Mouse (Mus musculus): Measurements from ENCODE around the gene Cnbd2.
"Not testable (repeated sequence)": the region's sequence is repeated elsewhere in the genome, so short reads cannot be mapped to it uniquely, and the experiment has no call there.

The Cnbd2 gene

DNA sequence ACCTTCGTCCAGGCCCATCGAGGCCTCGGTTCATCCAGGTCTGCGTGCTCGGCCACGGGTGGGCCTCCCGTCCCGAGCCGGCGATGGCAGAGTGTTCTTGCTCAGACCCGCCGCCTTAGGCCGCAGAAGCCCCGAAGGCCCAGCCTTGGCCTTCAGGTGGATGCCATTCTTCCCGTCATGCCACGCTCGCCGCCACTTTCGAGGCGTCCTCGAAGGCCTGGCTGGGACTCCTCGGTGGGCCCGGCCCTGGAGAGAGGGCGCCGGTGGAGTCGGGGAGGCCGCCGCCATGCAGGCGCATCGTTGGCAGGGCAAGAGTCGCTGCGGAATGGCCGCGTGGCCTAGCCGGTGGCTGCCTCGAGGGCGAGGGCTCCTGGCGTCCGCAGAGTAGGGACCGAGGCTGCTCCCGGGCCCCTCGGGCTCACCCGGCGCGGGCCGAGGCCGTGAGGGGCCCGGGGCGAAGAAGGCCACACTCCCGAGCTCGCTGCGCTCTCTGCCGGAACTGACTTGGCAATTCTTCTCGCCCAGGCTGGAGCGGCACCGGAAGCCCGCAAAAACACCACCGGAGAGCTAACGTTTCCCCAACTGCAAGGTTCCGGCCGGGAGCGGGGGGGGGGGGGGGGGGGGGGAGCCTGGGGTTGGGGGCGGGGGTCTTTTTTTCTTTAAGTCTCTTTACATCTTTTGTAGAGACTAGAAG lies 80.5 kb downstream of the Cnbd2 start:
- DNase-seq (ENCODE audit: low spot score), result peak; percentile 66

GRCm38 (mm10) chr2:156393155-156393828 lies 81.2 kb downstream of the Cnbd2 start:
- no peak for DNase-seq (ENCODE audit: low spot score)

DNA sequence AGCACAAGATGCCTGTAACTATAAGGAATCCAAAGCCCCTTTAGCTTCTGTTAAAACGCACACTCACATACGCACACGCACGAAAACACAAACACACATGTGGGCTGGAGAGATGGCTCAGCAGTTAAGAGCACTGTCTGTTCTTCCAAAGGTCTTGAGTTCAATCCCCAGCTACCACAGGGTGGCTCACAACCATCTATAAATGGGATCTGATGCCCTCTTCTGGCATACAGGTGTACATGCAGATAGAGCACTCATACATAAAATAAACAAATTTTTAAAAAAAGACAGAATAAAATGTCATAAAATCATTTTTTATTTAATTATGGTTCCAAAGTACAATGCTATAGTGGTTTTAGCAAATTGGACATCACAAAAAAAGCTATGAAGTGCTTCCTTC lies 82.2 kb downstream of the Cnbd2 start:
- no peak for DNase-seq (ENCODE audit: low spot score)

- no peak for DNase-seq (ENCODE audit: low spot score)
Measured at GRCm38 (mm10) chr2:156396096-156396495, 84.0 kb downstream of the Cnbd2 start.

DNA sequence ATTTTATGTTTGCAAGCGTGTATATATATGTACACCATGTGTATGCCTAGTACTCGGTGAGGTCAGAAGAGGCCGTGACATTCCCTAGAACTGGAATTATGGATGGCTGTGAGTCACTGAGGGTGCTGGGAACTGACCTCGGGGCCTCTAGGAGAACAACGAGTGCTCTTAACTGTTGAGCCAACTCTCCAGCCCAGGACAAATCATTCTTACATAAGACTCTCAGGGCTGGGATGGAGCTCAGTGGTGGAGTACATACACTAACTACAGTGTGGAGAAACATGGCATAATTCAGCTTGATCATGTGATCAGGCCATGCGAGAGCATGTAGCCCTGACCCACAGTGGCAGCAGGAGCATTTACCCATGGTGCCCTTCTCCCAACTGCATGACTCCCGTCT lies 85.9 kb downstream of the Cnbd2 start:
- no peak for DNase-seq (ENCODE audit: low spot score)

- no peak for DNase-seq (ENCODE audit: low spot score)
Measured at GRCm38 (mm10) chr2:156399485-156399884, 87.4 kb downstream of the Cnbd2 start.

- peak; percentile 24 for DNase-seq (ENCODE audit: low spot score)
Measured at GRCm38 (mm10) chr2:156401331-156401730, 89.2 kb downstream of the Cnbd2 start.

- no peak for DNase-seq (ENCODE audit: low spot score)
Measured at GRCm38 (mm10) chr2:156402036-156402435, 89.9 kb downstream of the Cnbd2 start.

- no peak for DNase-seq (ENCODE audit: low spot score)
Measured at GRCm38 (mm10) chr2:156406987-156407386, 94.9 kb downstream of the Cnbd2 start.

DNA sequence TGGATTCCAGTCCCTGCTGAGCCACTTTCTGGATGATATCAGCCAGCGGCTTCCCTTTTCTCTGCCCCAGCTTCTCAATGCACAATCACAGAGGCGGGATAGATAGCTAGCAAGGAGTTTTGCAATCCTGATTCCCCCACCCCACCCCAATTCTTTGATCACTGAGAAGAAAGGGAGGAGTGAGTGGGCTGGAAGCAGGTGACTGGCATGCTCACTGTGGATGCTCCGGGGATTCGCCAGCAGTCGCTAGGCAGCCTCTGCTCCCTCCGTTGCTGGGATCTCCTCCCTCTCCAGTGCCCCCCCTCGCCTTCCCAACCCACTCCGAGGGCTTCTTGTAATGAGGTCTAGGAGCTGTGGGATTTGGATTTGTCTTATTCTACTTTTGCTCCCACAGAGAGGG lies 96.1 kb downstream of the Cnbd2 start:
- no peak for DNase-seq (ENCODE audit: low spot score)

DNA sequence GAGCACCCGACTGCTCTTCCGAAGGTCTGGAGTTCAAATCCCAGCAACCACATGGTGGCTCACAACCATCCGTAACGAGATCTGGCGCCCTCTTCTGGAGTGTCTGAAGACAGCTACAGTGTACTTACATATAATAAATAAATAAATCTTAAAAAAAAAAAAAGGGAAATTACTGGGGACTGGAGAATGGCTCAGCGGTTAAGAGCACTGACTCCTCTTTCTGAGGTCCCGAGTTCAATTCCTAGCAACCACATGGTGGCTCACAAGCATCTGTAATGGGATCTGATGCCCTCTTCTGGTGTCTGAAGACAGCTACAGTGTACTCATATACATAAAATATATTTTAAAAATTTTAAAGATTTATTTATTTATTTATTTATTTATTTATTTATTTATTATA lies 99.2 kb downstream of the Cnbd2 start:
- DNase-seq (ENCODE audit: low spot score), result not testable (repeated sequence)

- no peak for DNase-seq (ENCODE audit: low spot score)
Measured at GRCm38 (mm10) chr2:156414996-156415395, 102.9 kb downstream of the Cnbd2 start.

DNA sequence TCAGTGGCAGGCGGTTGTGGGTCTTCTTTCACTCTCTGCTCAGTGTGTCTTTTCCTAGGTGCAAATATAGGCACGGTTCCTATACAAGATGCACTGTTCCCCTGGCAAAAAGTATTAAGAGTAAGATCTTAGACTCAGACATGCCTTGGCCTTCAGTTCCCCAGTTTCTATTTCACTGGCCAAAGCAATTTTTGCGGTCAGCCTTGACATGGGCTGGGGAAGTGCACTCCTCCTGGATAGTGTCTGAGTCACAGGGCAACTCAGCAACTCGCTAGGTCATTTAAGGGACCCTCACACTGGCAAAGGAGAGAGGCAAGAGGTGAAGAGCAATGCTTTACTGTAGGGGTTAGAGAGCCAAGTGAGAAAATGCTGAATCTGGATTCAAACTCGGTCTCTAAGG lies 103.6 kb downstream of the Cnbd2 start:
- DNase-seq (ENCODE audit: low spot score), result no peak

DNA sequence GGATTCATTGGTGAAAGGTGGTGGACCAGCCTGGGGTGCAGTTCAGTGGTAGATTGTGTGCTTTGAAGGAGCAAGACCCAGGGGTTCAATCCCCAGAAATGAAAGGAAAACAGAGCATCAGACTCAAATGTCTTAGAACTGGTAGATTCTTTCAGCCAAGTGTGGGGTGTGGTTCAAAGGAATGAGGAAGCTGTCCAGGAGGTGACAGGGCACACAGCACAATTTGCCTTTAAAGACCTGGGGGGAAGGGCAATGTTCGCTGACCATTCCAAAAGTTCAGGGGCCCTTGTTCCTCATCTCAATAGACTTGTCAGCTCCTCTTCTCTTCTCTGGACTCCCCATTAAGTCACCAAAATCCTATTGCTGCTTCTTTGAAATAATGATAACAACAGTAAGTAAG lies 105.1 kb downstream of the Cnbd2 start:
- DNase-seq (ENCODE audit: low spot score), result no peak

DNA sequence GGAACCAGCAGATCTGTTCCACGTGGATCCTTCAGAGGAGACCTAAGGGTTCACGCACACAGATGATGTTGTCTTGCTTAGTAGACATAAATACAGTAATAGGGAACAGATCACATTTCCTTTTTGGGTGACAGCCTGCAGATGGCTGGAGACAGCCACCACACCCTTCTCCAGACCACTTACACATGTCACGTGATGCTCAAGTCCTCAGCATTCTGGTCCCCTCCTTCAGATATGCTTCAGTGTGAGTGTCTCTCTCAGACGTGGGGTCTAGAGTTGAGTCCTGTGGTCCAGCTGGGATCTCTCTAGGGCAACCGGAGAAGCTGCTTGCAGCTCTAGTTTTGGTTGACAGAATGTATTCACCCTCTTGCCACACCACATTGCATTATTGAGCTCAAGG lies 106.4 kb downstream of the Cnbd2 start:
- DNase-seq (ENCODE audit: low spot score), result no peak

GRCm38 (mm10) chr2:156420327-156420693 lies 108.2 kb downstream of the Cnbd2 start:
- DNase-seq (ENCODE audit: low spot score), result no peak

- no peak for DNase-seq (ENCODE audit: low spot score)
Measured at GRCm38 (mm10) chr2:156420694-156421380, 108.7 kb downstream of the Cnbd2 start, which contains the start of gene Epb41l1. Gene Epb41l1 (plus strand): TSS chr2:156420909.

DNA sequence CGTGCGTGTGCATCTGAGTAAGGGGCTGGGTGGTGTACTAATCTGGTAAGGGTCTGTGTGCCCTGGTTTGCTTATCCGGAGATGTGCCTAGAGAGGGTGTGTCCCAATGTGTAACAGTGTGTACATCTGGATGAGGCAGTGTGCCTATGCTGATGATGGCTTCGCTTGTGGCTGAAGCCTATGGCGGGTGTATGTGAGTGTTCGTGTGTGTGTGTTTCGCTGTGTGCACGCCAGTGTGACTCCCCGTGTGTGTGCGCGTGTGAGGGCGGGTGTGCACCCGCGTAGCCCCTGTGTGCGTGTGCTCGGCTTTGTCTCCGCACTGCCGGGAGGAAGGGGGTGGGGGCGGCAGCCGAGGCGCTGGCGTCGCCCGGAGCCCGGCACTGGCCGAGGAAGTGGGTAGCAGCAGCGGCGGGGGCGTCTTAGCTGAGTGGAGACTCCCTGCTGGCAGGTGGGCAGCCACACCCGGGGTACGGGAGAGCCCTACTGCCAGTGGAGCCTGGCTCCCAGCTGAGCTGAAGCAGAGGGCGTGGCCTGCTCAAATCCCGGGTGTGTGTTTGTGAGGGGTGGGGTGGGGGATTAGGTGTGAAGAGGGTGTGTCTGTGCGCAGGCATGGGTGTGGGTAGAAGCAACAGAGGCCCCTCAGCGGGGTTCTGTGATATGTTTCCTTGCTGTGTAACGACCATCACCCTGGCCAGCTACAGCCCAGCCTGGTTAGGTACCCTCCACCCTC lies 109.4 kb downstream of the Cnbd2 start:
- no peak for DNase-seq (ENCODE audit: low spot score)

DNA sequence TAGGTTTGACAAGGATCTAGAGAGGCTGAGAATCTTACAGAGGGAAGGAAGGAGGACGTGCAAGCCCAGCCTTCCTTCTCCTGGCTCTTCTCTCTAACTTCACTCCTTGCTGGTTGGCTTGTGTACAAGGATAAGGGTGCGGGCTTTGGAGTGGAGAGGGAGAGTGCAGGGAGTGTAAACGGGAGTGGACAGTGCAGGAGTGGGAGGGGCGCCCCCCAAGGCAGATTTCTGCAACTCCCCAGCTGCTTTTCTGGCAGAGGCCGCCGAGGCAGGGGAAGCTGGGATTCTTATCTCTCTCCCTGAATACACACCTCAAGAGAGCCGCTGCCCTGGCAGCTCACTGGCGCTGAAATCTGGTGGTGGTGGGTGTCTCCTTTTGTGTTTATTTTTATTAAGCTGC lies 110.5 kb downstream of the Cnbd2 start:
- DNase-seq (ENCODE audit: low spot score), result no peak

DNA sequence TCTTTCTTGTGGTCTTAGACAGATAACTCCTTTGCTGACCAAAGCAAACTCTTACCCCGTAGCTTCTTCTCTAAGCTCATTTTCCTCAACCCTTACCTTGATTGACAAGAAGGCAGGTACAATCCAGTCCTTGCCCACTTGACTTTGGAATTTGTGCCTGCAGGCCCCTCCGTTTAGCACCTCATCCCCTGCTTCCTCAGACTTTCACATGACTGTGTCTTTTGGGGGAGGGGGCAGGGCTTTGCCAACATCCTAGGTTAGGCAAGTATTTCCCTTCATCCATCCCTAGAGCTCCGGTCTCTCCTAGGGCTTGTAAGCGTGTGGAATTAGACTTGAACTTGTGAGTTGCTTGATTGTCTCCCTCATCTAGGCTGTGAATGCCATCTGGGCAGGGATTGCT lies 111.6 kb downstream of the Cnbd2 start:
- DNase-seq (ENCODE audit: low spot score), result no peak
